ENCODE assay signal across 9 mouse cellular contexts in genomic region chr17:26584063-26584462, GRCm38 (mm10). TPM values are rescaled to one million over a fixed set of nuclear protein-coding genes. Genes with fewer than 3 reads are reported as not detected.
DNase-seq lines count a peak whose midpoint lies in the region; ATAC-seq lines count a peak whose summit lies in the region.
"Had no signal": no experiment of that assay in that cellular context is flagged by ENCODE, and none has a peak within 500 bp of the region (broad histone marks: within the 10 kb centered on the region; RNA-seq: fewer than 3 reads in every experiment).

No protein-coding gene starts in this region.

- DNase-seq in lung, postnatal 14 days: no peak
- peak; percentile 84 for DNase-seq in kidney, adult 9 months
- no peak for DNase-seq in right cerebral cortex, postnatal 14 days
- no peak for DNase-seq in gastrocnemius, postnatal 10 days

- H3K9me3 ChIP-seq in lung, embryonic 16.5 days (ENCODE audit: control insufficient read depth, low read length): no peaks in the 10 kb centered on the region
- no peaks in the 10 kb centered on the region for H3K9me3 ChIP-seq in forebrain, embryonic 15.5 days
- H3K9me3 ChIP-seq in neural tube, embryonic 15.5 days (replicated peaks): no peaks in the 10 kb centered on the region

- peak overlapping the region; percentile 42; the same call in 1 of the 2 replicates for H3K9ac ChIP-seq in lung, embryonic 16.5 days (ENCODE audit: low read length)
- no peak overlapping the region for H3K9ac ChIP-seq in forebrain, embryonic 15.5 days (replicated peaks)
- no peak overlapping the region for H3K9ac ChIP-seq in neural tube, embryonic 15.5 days (replicated peaks)

- no peaks in the 10 kb centered on the region for H3K36me3 ChIP-seq in lung, embryonic 16.5 days (ENCODE audit: control insufficient read depth, insufficient read depth, low read length)
- no peaks in the 10 kb centered on the region for H3K36me3 ChIP-seq in forebrain, embryonic 15.5 days
- no peaks in the 10 kb centered on the region; the same call in 1 of the 2 replicates for H3K36me3 ChIP-seq in neural tube, embryonic 15.5 days

- H3K27me3 ChIP-seq in lung, embryonic 16.5 days (ENCODE audit: control insufficient read depth, insufficient read depth, low read depth, low read length): no peaks in the 10 kb centered on the region
- H3K27me3 ChIP-seq in forebrain, embryonic 15.5 days: no peaks in the 10 kb centered on the region
- H3K27me3 ChIP-seq in neural tube, embryonic 15.5 days (replicated peaks): no peaks in the 10 kb centered on the region

- peaks cover 28% of the 10 kb centered on the region for H3K4me1 ChIP-seq in lung, embryonic 16.5 days (replicated peaks; ENCODE audit: control insufficient read depth, insufficient read depth, low read length)
- peaks cover 19% of the 10 kb centered on the region for H3K4me1 ChIP-seq in forebrain, embryonic 15.5 days
- peaks cover 35% of the 10 kb centered on the region for H3K4me1 ChIP-seq in neural tube, embryonic 15.5 days

- H3K4me2 ChIP-seq in lung, embryonic 16.5 days (ENCODE audit: low read depth, low read length): peak overlapping the region; percentile 37
- no peak overlapping the region for H3K4me2 ChIP-seq in forebrain, embryonic 15.5 days (replicated peaks)
- H3K4me2 ChIP-seq in neural tube, embryonic 15.5 days: 0 out of 2 replicates have a peak overlapping the region, but pooled peaks have one; percentile 3

- WGBS in lung, embryonic 16.5 days: 31% methylated on average over 4 of the region's 4 CpGs
- WGBS in forebrain, embryonic 15.5 days: 82% methylated on average over 4 of the region's 4 CpGs
- WGBS in neural tube, embryonic 15.5 days: 72% methylated on average over 4 of the region's 4 CpGs

- H3K27ac ChIP-seq in lung, embryonic 16.5 days (ENCODE audit: low read length): peak overlapping the region; percentile 95
- peak overlapping the region; percentile 47 for H3K27ac ChIP-seq in forebrain, embryonic 15.5 days (replicated peaks)
- H3K27ac ChIP-seq in neural tube, embryonic 15.5 days (replicated peaks): peak overlapping the region; percentile 69

- no peak overlapping the region for H3K4me3 ChIP-seq in lung, embryonic 16.5 days (ENCODE audit: low read length)
- no peak overlapping the region for H3K4me3 ChIP-seq in forebrain, embryonic 15.5 days
- H3K4me3 ChIP-seq in neural tube, embryonic 15.5 days (replicated peaks): no peak overlapping the region
- H3K4me3 ChIP-seq: erythroblast, embryonic 14.5 days had no signal

- ATAC-seq in lung, embryonic 16.5 days (ENCODE audit: low read depth): peak; percentile 8
- no peak for ATAC-seq in forebrain, embryonic 15.5 days (replicated peaks)
- no peak for ATAC-seq in neural tube, embryonic 15.5 days (ENCODE audit: low FRiP score)
- ATAC-seq: activated CD4-positive, CD25-positive, alpha-beta regulatory T cell, adult 4 months had no signal

RNA-seq across cellular contexts. Expression of gene Dusp1, which starts 22.1 kb away (rescaled TPM):
- polyA plus RNA-seq in lung, embryonic 16.5 days (2015; fragmentation: Nextera tagmentation; extraction: Ambion mirVana): 25.2 and 28.4 TPM in 2 replicates
- polyA plus RNA-seq in forebrain, embryonic 15.5 days (2015; fragmentation: Nextera tagmentation; extraction: Ambion mirVana): 46.3 and 50.0 TPM in 2 replicates
- 25.0 and 25.8 TPM in 2 replicates for polyA plus RNA-seq in neural tube, embryonic 15.5 days (2015; fragmentation: Nextera tagmentation; extraction: Ambion mirVana)
- 10 to 100 TPM; 40.3 to 43.3 TPM for total RNA-seq in gastrocnemius, postnatal 10 days (2021)

RNA-seq across cellular contexts. Expression of gene Ergic1, which starts 22.8 kb away (rescaled TPM):
- polyA plus RNA-seq in lung, embryonic 16.5 days (2015; fragmentation: Nextera tagmentation; extraction: Ambion mirVana): 84.3 and 94.6 TPM in 2 replicates
- 90.4 and 98.7 TPM in 2 replicates for polyA plus RNA-seq in forebrain, embryonic 15.5 days (2015; fragmentation: Nextera tagmentation; extraction: Ambion mirVana)
- 89.7 and 101 TPM in 2 replicates for polyA plus RNA-seq in neural tube, embryonic 15.5 days (2015; fragmentation: Nextera tagmentation; extraction: Ambion mirVana)
- total RNA-seq in gastrocnemius, postnatal 10 days (2021): 100 to 1,000 TPM; 115 to 117 TPM
